Mouse (Mus musculus): ENCODE measurements around the gene Zdhhc1. TPM values are rescaled to one million over a fixed set of nuclear protein-coding genes. Genes with fewer than 3 reads are reported as not detected.

Zdhhc1 gene
- 20.1 and 22.6 TPM in 2 replicates for polyA plus RNA-seq (2015; fragmentation: Nextera tagmentation; extraction: Ambion mirVana)

DNA sequence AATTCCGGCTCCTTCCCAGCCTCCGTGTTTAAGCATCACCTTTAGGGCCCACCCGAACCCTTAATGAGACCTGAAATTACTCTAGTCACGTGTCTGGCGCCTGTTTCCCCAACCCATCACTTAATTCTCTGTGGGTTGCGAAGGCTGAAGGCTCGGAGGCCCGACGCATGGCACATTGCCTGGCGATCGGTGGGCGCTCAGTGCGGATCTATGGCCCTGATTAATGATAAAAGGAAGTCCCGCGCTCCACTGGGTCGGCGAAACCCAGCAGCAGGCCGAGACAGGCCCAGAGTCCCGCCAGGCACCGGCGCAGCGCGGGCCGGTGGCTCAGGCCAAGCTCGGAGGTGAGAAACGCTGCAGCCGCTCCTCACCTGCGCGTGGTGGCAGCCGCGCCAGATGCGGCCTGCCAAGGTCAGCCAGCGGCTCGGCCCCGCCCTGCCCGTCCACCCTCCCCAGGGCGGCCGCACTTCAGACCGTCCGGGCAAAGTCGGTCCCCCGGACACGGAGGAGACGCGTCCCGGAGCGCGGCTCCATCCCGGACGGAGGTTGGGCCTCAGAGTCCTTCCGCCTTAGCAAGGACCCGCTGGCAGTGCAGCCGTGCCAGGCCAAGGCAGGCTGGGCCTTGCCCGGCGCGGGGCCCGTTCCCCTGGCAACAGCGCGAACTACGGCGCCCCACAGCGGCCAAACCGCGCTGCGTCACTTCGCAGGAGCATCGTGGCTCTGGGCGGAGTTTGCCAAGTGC, at the start of gene Zdhhc1:
TSS of gene Zdhhc1 (minus strand) at position 464 of the 742 bp plus-strand sequence.
- peak; percentile 91 for ATAC-seq
- Histone ChIP-seq H3K36me3 (no peaks in the 10 kb centered on the region), H3K9me3 (no peaks in the 10 kb centered on the region), H3K9ac (peak within 1 kb of the TSS; percentile 85), H3K27me3 (replicated peaks) (no peaks in the 10 kb centered on the region), H3K4me2 (replicated peaks) (peak within 1 kb of the TSS; percentile 93), H3K4me3 (replicated peaks) (peak within 1 kb of the TSS; percentile 88), H3K4me1 (replicated peaks) (0 out of 2 replicates have a peak, but pooled peaks cover 9% of the 10 kb centered on the region), H3K27ac (peak within 1 kb of the TSS; percentile 77)
- under 1% methylated on average over 68 of the region's 68 CpGs for WGBS

- Histone ChIP-seq H3K36me3 (no peaks in the 10 kb centered on the region), H3K27ac (0 out of 2 replicates have a peak overlapping the region, but pooled peaks have one; percentile 54), H3K27me3 (replicated peaks) (no peaks in the 10 kb centered on the region), H3K4me1 (replicated peaks) (peaks cover 12% of the 10 kb centered on the region), H3K4me2 (replicated peaks) (no peak overlapping the region), H3K9ac (no peak overlapping the region), H3K9me3 (no peaks in the 10 kb centered on the region), H3K4me3 (replicated peaks) (no peak overlapping the region)
- ATAC-seq, result no peak
- WGBS, result 72% methylated on average over 3 of the region's 3 CpGs
Observed at GRCm38 (mm10) chr8:105545249-105545648, 48.5 kb upstream of the Zdhhc1 start.

GRCm38 (mm10) chr8:105544544-105545205, 48.0 kb upstream of the Zdhhc1 start:
- H3K4me3 ChIP-seq (replicated peaks), result no peak overlapping the region
- no peaks in the 10 kb centered on the region for H3K9me3 ChIP-seq
- no peaks in the 10 kb centered on the region for H3K27me3 ChIP-seq (replicated peaks)
- H3K36me3 ChIP-seq, result no peaks in the 10 kb centered on the region
- no peak overlapping the region for H3K4me2 ChIP-seq (replicated peaks)
- no peak overlapping the region for H3K9ac ChIP-seq
- H3K27ac ChIP-seq, result 0 out of 2 replicates have a peak overlapping the region, but pooled peaks have one; percentile 54
- ATAC-seq, result 0 out of 2 replicates have a peak, but pooled peaks have one; percentile 47
- WGBS, result 44% methylated on average over 7 of the region's 7 CpGs
- H3K4me1 ChIP-seq (replicated peaks), result peaks cover 12% of the 10 kb centered on the region

DNA sequence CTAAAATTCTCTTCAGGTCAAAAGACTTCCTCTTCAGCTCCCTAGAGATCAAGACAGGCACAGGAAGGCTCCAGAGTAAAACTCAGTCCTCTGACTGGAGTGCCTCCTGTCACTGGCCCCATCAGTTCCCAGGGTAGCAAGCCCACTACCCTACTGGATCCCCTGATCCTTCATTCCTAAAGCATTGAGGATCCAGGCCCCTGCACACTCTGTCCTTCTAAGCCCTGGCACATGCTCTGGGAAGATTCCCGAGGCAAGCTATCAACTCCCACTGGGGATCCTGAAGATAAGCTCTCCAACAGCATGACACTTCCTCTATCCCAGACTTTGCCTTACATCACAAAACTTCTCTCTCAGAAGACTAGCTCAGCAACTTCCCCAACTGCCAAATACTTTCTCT, 47.0 kb upstream of the Zdhhc1 start:
- Histone ChIP-seq H3K9ac (no peak overlapping the region; the same call in 1 of the 2 replicates), H3K36me3 (peaks cover 3% of the 10 kb centered on the region; the same call in 1 of the 2 replicates), H3K4me1 (replicated peaks) (peaks cover 12% of the 10 kb centered on the region), H3K4me3 (replicated peaks) (no peak overlapping the region), H3K27ac (0 out of 2 replicates have a peak overlapping the region, but pooled peaks have one; percentile 36), H3K27me3 (replicated peaks) (no peaks in the 10 kb centered on the region), H3K4me2 (replicated peaks) (no peak overlapping the region), H3K9me3 (no peaks in the 10 kb centered on the region)
- ATAC-seq, result no peak
- WGBS, result 21% methylated on average over 1 of the region's 1 CpGs

DNA sequence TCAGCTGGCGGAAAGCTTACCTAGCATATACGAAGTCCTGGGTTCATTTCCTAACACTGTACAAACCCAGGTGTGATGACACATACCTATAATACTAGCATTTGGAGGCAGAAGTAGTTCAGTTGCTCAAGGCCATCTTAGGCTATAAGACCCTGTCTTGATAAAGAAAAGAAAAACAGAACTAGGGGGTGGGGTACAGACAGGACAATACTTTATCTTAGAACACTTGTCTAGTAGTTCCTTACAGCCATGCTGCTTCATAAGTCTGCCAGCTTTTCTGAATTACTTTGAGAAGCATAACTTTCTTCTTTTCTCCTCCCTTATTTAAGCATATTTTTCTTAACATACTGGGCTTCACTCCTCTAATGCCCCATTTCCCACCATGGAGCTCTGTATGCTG, 46.1 kb upstream of the Zdhhc1 start:
- H3K4me1 ChIP-seq (replicated peaks), result peaks cover 12% of the 10 kb centered on the region
- no peak overlapping the region for H3K27ac ChIP-seq
- H3K9ac ChIP-seq, result no peak overlapping the region
- WGBS, result 84% methylated on average over 2 of the region's 2 CpGs
- no peak for ATAC-seq
- H3K36me3 ChIP-seq, result peaks cover 6% of the 10 kb centered on the region; the same call in 1 of the 2 replicates
- H3K4me3 ChIP-seq (replicated peaks), result no peak overlapping the region
- no peak overlapping the region for H3K4me2 ChIP-seq (replicated peaks)
- H3K9me3 ChIP-seq, result no peaks in the 10 kb centered on the region
- no peaks in the 10 kb centered on the region for H3K27me3 ChIP-seq (replicated peaks)

DNA sequence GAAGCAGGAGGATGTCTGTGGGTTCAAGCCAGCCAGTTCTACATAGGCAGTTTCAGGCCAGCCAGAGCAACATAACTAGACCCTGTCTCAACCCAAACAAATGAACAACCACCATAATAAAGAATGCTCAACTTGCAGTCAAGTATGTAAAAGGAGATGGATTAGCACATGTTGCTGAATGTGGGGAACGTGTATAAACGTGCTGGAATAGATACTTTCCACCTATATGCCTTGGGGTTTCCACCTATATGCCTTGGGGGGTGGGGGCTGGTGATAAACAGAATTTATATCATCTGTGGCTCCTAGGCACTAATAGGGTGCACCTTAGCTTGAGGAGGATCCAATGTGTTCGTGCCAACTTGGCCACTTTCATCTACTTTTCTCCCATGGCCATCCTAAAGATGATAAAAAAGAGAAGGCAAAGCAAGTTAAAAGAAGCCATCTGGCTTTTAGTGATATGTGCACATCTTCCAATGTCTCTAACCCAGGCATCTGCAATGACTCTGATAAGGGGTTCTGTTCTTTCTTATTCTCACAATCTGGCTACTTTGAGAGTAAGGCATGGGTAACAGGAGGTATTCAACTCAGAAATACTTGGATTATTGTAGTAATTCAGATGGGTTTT, 45.4 kb upstream of the Zdhhc1 start:
- peaks cover 6% of the 10 kb centered on the region; the same call in 1 of the 2 replicates for H3K36me3 ChIP-seq
- no peak overlapping the region for H3K4me2 ChIP-seq (replicated peaks)
- H3K9me3 ChIP-seq, result no peaks in the 10 kb centered on the region
- no peak for ATAC-seq
- no peak overlapping the region for H3K9ac ChIP-seq
- H3K27ac ChIP-seq, result no peak overlapping the region
- H3K4me3 ChIP-seq (replicated peaks), result no peak overlapping the region
- H3K4me1 ChIP-seq (replicated peaks), result peaks cover 14% of the 10 kb centered on the region
- WGBS, result 84% methylated on average over 3 of the region's 3 CpGs
- H3K27me3 ChIP-seq (replicated peaks), result no peaks in the 10 kb centered on the region

DNA sequence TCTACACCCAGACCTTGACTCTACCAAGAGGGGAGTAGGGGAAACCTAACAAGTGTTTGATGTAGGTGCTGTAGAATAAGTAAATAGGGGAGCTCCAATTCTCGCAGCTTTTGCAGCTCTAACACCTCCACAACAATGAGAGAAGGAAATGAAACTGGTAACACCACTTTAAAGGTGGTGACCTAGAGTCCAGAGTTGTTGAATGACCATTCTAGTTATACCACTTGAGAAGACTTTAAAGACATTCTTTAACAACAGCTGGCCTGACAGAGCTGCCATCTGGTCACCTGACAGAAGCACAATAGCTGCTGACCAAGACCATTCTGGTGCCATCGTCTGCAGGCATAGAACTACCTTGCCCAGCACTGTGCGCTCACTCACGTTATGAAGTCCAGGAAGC, 42.2 kb upstream of the Zdhhc1 start:
- no peak for ATAC-seq
- no peak overlapping the region for H3K4me2 ChIP-seq (replicated peaks)
- H3K9me3 ChIP-seq, result no peaks in the 10 kb centered on the region
- peaks cover 15% of the 10 kb centered on the region for H3K36me3 ChIP-seq
- WGBS, result 83% methylated on average over 4 of the region's 4 CpGs
- no peak overlapping the region for H3K4me3 ChIP-seq (replicated peaks)
- H3K4me1 ChIP-seq (replicated peaks), result peaks cover 10% of the 10 kb centered on the region; the same call in 1 of the 2 replicates
- no peak overlapping the region for H3K27ac ChIP-seq
- no peak overlapping the region for H3K9ac ChIP-seq
- no peaks in the 10 kb centered on the region for H3K27me3 ChIP-seq (replicated peaks)

DNA sequence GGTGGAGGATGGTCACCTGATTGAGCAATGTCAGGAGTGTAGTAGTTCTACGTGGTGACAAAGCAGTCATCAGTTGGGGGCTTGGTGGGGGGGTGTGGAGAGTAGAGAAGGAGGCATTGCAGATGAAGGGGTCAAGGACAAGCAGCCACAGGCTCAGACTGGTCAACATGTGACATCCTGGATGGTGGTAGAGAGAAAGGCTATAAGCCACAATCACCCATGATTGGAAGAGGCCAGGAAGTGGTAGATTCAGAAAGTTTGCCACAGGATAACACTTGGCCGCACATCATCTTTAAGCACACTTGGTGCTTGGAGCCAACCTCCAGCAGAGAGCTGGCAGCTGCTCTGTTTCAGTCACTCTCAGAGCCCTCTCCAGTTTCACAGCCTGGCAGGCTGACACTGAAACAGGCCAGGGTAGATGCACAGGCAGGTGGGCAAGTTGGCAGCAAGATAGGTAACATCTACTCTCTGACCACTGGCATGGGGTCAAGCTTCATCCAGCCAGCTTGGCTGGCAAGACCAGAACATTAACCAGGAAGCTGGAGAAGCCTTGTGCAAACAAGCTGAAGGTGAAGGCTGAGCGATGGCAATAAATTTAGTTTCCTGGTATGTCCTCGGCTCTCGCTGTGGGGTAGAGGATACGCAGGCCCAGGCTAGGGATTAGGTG, 40.4 kb upstream of the Zdhhc1 start:
- ATAC-seq, result no peak
- H3K27ac ChIP-seq, result no peak overlapping the region
- peaks cover 15% of the 10 kb centered on the region for H3K36me3 ChIP-seq
- no peak overlapping the region for H3K4me2 ChIP-seq (replicated peaks)
- H3K9me3 ChIP-seq, result no peaks in the 10 kb centered on the region
- H3K9ac ChIP-seq, result no peak overlapping the region
- H3K27me3 ChIP-seq (replicated peaks), result no peaks in the 10 kb centered on the region
- H3K4me3 ChIP-seq (replicated peaks), result no peak overlapping the region
- H3K4me1 ChIP-seq (replicated peaks), result peaks cover 19% of the 10 kb centered on the region
- WGBS, result 69% methylated on average over 6 of the region's 6 CpGs

GRCm38 (mm10) chr8:105536546-105536945, 39.8 kb upstream of the Zdhhc1 start:
- Histone ChIP-seq H3K9ac (no peak overlapping the region), H3K9me3 (no peaks in the 10 kb centered on the region), H3K27ac (no peak overlapping the region), H3K27me3 (replicated peaks) (no peaks in the 10 kb centered on the region), H3K4me2 (replicated peaks) (no peak overlapping the region), H3K4me1 (replicated peaks) (peaks cover 19% of the 10 kb centered on the region), H3K36me3 (peaks cover 15% of the 10 kb centered on the region), H3K4me3 (replicated peaks) (no peak overlapping the region)
- ATAC-seq, result no peak
- WGBS, result 96% methylated on average over 3 of the region's 3 CpGs

DNA sequence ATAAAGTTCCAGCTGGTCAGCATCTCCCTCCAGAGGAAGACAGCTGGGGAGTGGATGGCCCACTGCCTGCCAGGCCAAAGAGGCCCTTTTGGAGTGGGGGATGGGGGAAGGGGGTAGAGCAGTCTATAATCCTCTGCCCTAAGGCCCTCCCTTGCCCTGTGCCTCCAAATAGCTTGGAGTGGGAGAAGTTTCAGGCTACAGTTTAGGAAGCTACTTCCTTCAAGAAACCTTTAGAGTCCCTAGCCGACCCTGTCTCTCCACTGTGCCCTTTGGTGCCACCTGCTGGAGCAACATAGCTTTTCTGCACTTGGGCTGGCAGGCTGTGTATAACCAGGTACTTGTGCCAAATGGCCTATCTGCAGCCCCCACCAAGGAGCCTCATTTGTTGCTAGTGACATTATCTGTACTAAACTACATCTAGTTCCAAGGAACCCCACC, 37.2 kb upstream of the Zdhhc1 start:
- peak; percentile 84 for ATAC-seq
- H3K4me2 ChIP-seq (replicated peaks), result no peak overlapping the region
- no peaks in the 10 kb centered on the region for H3K9me3 ChIP-seq
- WGBS, result 0% methylated on average over 1 of the region's 1 CpGs
- H3K4me3 ChIP-seq (replicated peaks), result no peak overlapping the region
- H3K27me3 ChIP-seq (replicated peaks), result no peaks in the 10 kb centered on the region
- H3K36me3 ChIP-seq, result peaks cover 13% of the 10 kb centered on the region
- 0 out of 2 replicates have a peak overlapping the region, but pooled peaks have one; percentile 5 for H3K9ac ChIP-seq
- peaks cover 19% of the 10 kb centered on the region for H3K4me1 ChIP-seq (replicated peaks)
- peak overlapping the region; percentile 59 for H3K27ac ChIP-seq

GRCm38 (mm10) chr8:105533439-105533838, 36.7 kb upstream of the Zdhhc1 start:
- Histone ChIP-seq H3K4me2 (replicated peaks) (no peak overlapping the region), H3K9me3 (no peaks in the 10 kb centered on the region), H3K4me1 (replicated peaks) (peaks cover 19% of the 10 kb centered on the region), H3K9ac (0 out of 2 replicates have a peak overlapping the region, but pooled peaks have one; percentile 5), H3K27me3 (replicated peaks) (no peaks in the 10 kb centered on the region), H3K27ac (peak overlapping the region; percentile 59), H3K4me3 (replicated peaks) (no peak overlapping the region), H3K36me3 (peaks cover 9% of the 10 kb centered on the region)
- ATAC-seq, result peak; percentile 58
- 21% methylated on average over 2 of the region's 2 CpGs for WGBS
